Mouse (Mus musculus): ENCODE data around the gene Pde4dip.

The Pde4dip gene

DNA sequence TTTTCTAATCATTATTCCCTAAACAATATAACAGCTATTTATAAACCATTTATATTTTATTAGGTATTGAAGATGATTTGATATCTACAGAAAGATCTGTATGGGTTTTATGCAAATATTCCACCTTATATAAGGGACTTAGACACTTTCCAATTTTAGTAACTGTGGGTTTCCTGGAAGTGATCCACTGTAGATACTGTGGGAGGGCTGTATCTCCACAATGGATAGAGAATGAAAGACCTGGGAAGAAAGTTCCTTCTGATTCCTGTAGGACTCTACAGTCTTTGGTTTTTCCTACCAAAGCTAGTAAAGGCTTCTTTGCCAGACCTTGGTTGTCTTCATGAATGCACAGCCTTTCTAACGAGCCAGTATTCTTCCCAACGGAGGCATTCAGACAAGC is 21.2 kb upstream of the Pde4dip start:
- in situ Hi-C loops (cut with MboI; ENCODE audit: low pct_unique_long_range_greater_than_20kb in 1 of 2, low sequenced_read_pairs in 2 of 2, unreplicated experiment in 1 of 2), result no loop called here

DNA sequence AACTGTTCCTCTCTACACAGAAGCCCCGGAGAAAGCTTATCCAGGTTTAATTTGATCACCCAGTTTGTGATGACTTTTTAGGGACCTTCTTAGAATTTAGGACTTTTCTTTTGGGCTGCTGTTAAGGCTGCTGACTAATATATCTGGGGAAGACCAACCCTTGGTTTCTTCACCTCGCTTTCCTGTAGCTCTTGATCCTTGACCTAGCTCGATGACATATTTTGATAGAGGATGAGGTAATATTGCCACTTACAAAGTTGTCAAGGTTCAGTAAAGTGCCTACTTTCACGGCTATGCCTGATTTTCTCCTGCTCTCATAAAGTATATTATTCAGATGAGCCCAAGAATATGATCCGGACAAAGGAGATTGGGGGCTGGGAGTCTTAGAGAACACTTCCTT is 13.1 kb upstream of the Pde4dip start:
- in situ Hi-C loops (cut with MboI; ENCODE audit: low pct_unique_long_range_greater_than_20kb in 1 of 2, low sequenced_read_pairs in 2 of 2, unreplicated experiment in 1 of 2), result no loop called here

DNA sequence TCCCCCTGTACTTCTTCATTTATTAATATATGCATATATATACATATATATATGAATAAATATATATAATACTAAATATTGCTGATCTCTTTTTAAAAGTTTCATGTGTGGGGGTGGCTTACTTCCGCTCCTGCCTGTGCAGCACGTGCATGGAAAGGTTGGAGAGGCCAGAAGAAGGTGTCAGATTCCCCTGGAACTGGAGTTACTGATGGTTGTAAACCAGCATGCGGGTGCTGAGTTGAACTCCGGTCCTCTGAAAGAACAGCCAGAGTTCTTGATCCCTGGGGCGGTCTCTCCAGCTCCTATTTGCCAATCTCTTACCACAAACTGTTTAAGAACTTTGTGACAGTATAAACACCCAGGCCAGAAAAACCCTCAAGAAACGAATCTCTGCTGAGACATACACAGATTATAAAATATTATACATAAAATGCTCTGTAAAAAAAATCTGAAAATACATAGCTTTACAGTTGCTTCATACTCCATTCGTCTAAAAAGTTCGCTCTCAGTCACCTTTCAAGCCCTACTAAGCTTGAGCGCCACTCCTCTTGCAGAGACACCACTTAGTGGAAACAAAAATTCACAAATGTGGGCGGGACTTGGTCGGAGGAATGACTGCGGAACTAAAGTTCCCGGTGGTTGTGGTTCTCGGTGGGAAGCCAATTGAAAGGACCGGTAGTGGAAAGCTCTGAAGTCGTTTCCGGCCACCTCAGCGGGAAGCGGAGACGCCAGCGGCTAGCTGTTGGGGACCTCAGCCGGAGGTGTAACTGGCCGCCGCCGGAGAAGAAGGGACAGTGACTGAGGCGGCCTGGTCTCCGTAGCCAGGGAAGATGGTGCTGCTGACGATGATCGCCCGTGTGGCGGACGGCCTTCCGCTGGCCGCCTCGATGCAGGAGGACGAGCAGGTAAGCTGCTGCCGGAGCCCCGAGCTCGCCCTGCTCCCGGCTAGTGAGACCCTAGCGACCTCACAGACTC is 12.3 kb upstream of the Pde4dip start, which contains the start of gene Sec22b:
Gene Sec22b, plus strand, starts transcription at position 675 of the 975 bp plus-strand sequence.
- in situ Hi-C loops (cut with MboI; ENCODE audit: low pct_unique_long_range_greater_than_20kb in 1 of 2, low sequenced_read_pairs in 2 of 2, unreplicated experiment in 1 of 2), result no loop called here

DNA sequence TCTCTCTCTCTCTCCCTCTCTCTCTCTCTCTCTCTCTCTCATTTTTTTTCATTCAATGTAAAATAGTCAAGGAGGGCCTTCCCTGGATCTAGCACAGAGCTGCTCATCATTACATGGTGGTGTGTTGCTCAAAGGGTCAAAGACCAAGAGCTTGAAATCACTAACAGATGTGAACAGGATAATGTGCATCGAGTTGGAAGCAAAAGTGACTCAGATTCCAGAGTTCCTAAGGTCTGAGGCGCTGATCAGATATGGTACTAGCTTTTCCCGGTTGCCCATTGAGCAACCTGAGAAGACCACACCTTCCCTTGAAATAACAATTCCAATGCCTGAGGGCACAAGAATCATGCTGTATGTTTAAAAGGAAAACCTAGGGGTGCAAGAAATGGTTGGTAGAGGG is 9.9 kb upstream of the Pde4dip start:
- in situ Hi-C loops (cut with MboI; ENCODE audit: low pct_unique_long_range_greater_than_20kb in 1 of 2, low sequenced_read_pairs in 2 of 2, unreplicated experiment in 1 of 2), result loop anchor here in 1 of 2 experiments (25.0 kb wide), 1 partner anchor 211 kb away; no protein-coding TSS in a partner anchor

DNA sequence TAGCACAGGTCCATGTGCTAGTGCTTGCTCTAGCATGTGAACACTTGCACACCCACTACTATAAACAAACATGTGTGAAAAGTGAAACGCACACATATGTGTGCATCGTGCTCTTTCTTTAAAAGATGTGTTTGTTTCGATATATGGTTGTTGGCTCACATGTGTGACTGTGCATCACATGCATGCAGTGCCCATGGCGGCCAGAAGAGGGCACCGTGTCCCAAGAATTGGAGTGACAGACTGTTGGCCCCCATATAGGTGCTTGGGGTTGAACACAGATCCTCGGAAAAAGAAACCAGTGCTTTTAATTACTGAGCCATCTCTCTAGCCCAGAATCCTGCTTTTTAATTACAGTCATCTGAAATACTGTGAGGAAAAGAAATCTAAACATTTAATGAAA is 6.2 kb upstream of the Pde4dip start:
- in situ Hi-C loops (cut with MboI; ENCODE audit: low pct_unique_long_range_greater_than_20kb in 1 of 2, low sequenced_read_pairs in 2 of 2, unreplicated experiment in 1 of 2), result loop anchor here in 1 of 2 experiments (25.0 kb wide), 1 partner anchor 207 kb away; no protein-coding TSS in a partner anchor

DNA sequence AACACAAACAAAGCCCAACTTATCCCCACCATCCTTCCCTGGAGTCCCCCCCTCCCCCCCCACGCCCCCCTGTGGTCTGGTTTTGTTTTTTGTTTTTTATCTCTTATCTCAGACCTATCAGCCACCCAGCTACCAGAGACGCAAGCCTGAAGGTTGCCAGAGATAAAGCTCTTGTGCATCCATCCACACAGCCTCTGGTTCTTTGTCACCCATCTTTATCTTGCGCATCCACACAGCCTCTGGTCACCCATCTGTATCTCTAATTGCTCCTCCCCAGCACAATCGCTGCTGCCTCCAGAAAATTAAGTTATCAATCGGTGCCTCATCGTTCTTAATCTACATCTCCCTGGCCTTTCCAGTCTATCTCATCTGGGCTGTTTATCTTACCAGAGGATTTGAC is 1.7 kb upstream of the Pde4dip start:
- in situ Hi-C loops (cut with MboI; ENCODE audit: low pct_unique_long_range_greater_than_20kb in 1 of 2, low sequenced_read_pairs in 2 of 2, unreplicated experiment in 1 of 2), result loop anchor here in 1 of 2 experiments (25.0 kb wide), 1 partner anchor 203 kb away; no protein-coding TSS in a partner anchor

DNA sequence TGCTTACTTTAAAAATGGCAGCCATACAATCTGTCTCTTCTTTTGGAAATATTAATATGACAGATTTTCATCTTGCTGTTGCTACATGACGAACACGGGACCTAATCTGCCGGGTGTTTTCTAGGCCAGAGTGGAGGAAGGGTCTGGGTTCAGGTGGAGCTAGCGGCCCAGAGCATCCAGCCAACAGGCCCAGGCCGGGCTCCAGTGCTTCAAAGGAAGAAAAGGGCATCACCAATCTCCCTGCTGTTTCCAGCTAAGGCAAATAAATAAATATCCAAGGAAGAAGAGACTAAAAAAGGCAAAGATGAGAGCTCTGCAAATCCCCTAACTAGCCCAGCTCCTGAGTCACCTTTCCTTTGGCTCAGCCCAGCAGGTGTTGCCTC is 731 bp downstream of the Pde4dip start:
- in situ Hi-C loops (cut with MboI; ENCODE audit: low pct_unique_long_range_greater_than_20kb in 1 of 2, low sequenced_read_pairs in 2 of 2, unreplicated experiment in 1 of 2), result loop anchor here (10.0 to 25.0 kb wide), 2 partner anchors 200 to 203 kb away; no protein-coding TSS in a partner anchor

DNA sequence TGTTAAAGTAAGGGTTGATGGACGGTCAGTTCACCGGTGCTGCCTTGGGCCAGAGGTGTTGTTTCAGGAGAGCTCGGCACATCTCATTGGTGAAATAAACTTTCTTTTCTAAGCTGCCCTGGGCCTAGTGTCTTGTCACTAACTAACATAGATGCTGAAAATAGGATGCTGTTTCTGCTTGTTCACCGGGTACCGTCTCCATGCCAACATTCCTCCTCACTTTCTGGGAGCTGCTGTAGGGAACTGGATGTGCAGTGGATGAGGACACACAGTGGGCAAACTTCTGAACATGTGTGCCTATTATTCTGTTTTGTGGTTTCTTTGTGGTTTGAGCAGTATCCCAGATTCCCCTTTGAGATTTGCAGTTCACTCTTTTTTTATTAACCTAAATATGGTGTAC is 6.9 kb downstream of the Pde4dip start:
- in situ Hi-C loops (cut with MboI; ENCODE audit: low pct_unique_long_range_greater_than_20kb in 1 of 2, low sequenced_read_pairs in 2 of 2, unreplicated experiment in 1 of 2), result loop anchor here (10.0 to 25.0 kb wide), 2 partner anchors 194 to 197 kb away; no protein-coding TSS in a partner anchor

DNA sequence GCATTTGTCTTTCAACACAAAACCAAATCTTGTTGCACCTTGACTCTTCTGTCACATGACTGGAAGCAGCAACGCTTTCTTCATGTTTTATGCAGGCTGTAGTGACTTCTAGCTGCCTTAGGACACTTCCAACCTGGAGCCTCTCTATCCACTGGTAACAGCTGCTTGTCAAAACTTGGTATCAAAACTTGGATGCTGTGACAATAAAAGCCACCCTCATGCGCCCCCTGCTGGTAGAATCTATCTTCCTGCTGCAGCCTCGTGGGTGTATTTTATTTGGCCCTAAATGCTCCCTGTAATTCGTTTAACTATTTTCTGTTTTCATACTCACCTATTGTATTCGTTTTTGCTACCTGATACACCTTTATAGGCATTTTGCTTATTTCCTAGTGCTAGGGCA is 9.3 kb downstream of the Pde4dip start:
- in situ Hi-C loops (cut with MboI; ENCODE audit: low pct_unique_long_range_greater_than_20kb in 1 of 2, low sequenced_read_pairs in 2 of 2, unreplicated experiment in 1 of 2), result loop anchor here in 1 of 2 experiments (25.0 kb wide), 1 partner anchor 192 kb away; no protein-coding TSS in a partner anchor

DNA sequence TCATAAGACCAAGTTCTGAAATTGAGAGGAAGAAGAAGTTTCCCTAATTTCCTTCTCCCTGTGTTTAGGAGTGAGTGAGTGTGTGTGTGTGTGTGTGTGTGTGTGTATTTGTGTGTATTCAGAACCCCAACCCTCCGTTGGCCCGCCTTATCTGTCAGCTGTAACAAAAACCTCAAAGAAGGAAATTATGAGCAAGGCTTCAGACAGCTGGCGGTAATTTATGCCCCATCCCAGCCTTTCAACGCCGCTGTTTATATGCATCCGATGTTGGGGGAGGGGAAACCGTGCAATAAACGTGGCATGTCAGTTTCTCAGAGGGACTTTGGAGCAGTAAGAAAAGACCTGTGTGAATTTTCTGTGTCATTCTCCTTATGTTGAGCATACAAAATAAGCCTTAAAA is 12.2 kb downstream of the Pde4dip start:
- in situ Hi-C loops (cut with MboI; ENCODE audit: low pct_unique_long_range_greater_than_20kb in 1 of 2, low sequenced_read_pairs in 2 of 2, unreplicated experiment in 1 of 2), result loop anchor here in 1 of 2 experiments (25.0 kb wide), 1 partner anchor 189 kb away; no protein-coding TSS in a partner anchor

DNA sequence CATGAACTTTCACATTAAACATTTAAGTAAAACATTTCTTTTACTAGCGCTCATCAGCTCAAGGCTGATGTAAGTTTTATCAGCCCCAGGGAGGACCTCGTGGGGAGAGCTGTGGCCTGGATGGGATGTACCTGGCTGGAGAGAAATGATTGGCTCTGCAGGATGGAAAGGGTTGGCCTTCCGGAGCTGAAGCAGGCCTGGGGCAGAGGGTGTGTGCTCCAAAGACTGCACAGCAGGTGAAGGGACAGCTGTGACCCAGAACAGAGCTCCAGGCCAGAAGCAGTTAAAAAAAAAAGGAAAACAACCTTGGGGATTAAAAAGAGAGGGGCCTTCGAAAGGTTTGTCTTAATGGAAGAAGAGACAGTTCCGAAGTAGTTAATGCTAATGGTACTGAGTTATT is 13.7 kb downstream of the Pde4dip start:
- in situ Hi-C loops (cut with MboI; ENCODE audit: low pct_unique_long_range_greater_than_20kb in 1 of 2, low sequenced_read_pairs in 2 of 2, unreplicated experiment in 1 of 2), result loop anchor here in 1 of 2 experiments (25.0 kb wide), 1 partner anchor 187 kb away; no protein-coding TSS in a partner anchor

DNA sequence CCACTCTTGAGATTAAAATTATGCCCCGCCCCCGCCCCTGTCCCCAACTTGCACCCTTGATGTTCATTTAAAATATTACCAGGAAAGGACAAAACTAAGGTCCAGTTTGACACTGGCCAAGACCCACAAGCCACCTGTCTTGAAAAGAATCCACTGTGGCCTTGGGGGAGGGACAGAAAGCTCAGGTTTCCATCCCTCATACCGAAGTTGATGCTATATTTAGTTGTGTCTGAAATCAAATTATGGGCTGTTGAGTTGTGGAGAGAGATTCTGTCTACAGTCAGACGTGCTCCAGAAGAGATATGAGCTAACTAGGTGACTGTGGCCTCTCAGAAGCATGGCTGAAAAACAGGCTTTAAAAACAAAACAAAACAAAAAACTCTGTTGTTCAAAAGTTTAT is 18.8 kb downstream of the Pde4dip start:
- in situ Hi-C loops (cut with MboI; ENCODE audit: low pct_unique_long_range_greater_than_20kb in 1 of 2, low sequenced_read_pairs in 2 of 2, unreplicated experiment in 1 of 2), result loop anchor here in 1 of 2 experiments (10.0 kb wide), 1 partner anchor 175 kb away; no protein-coding TSS in a partner anchor

DNA sequence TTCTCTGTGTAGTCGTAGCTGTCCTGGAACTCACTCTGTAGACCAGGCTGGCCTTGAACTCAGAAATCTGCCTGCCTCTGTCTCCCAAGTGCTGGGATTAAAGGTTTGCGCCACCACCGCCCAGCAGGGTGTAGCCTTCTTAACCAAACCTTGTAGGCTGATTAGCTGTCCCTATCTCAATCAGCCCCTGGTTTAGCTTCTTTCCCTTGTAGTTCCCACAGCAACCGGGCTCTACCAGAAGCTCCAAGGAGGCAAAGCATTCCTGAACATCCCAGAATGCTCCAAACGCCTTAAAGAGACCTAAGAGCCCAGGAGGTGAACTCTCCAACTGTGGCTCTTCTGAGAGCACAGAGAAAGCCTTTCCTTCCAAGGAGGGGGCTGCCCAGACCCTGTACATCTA is 19.8 kb downstream of the Pde4dip start:
- in situ Hi-C loops (cut with MboI; ENCODE audit: low pct_unique_long_range_greater_than_20kb in 1 of 2, low sequenced_read_pairs in 2 of 2, unreplicated experiment in 1 of 2), result loop anchor here in 1 of 2 experiments (10.0 kb wide), 1 partner anchor 174 kb away; no protein-coding TSS in a partner anchor

DNA sequence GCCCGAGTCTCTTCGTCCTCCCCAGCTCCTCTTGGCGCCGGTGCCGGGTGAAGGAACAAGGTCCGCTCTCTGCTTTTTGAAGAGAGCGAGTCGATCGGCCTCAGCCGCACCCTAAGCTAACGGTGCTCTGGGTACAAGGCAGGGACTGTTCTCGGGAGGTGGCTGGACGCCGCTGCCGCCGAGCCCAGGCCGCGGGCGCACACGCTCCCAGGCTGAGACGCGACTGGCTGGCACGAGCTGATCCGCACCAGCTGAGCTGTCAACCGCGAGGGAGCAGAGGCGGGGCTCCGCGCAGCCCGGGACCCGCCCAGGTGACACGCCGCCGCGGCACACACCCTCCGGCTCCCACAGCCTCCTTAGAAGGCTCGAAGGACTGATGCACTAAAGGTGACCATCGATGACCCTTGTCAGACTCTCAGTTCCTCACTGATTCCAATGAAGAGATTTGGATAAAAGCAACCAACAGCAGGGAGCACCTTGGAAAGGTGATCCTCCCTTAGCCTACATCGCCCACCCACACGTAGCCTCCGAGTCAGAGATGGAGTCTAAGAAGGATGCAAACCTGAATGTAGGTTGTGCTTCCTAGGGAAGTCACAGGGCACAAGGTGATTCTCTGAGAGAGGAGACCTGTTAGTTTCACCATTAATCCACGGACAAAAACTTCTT is 20.4 kb downstream of the Pde4dip start:
- in situ Hi-C loops (cut with MboI; ENCODE audit: low pct_unique_long_range_greater_than_20kb in 1 of 2, low sequenced_read_pairs in 2 of 2, unreplicated experiment in 1 of 2), result loop anchor here in 1 of 2 experiments (10.0 kb wide), 1 partner anchor 173 kb away; no protein-coding TSS in a partner anchor

DNA sequence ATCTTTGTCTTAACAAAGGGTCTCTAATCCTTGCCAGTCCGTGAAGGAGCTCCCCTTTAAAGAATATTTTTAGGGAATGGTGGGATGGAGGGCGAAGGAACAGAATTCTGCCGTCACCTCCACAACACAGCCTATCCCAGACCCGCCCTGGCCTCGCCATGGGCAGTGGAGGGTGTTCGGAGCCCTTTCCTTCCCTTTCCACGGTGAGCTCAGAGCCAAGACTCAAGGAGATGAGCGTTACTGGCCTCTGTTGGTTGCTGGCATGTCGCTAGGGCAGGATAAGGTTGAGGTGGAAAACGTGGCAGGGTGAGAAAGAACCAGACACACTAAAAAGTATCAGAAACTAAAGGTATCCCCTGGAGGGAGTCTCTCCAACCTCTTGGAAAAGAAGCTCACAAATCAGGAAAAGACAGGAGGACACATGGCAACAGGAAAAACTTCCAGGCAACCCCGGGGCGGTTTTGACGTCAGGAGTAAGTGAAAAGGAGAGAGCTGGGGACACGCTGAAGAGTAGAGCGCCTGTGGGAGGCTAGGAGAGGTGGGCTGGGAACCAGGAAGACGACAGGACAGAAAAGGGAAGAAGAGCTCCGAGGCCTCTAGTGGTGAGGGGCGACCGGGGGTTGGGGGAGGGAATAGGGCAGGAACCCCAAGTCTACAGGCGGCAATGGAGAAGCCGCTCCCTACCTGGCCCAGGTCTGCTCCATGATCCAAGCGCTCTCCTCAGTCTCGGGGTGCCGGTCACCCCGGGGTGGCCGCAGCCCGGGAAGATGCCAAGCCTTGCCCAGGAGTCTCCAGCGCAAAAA is 21.1 kb downstream of the Pde4dip start:
- in situ Hi-C loops (cut with MboI; ENCODE audit: low pct_unique_long_range_greater_than_20kb in 1 of 2, low sequenced_read_pairs in 2 of 2, unreplicated experiment in 1 of 2), result loop anchor here in 1 of 2 experiments (10.0 kb wide), 1 partner anchor 173 kb away; no protein-coding TSS in a partner anchor

DNA sequence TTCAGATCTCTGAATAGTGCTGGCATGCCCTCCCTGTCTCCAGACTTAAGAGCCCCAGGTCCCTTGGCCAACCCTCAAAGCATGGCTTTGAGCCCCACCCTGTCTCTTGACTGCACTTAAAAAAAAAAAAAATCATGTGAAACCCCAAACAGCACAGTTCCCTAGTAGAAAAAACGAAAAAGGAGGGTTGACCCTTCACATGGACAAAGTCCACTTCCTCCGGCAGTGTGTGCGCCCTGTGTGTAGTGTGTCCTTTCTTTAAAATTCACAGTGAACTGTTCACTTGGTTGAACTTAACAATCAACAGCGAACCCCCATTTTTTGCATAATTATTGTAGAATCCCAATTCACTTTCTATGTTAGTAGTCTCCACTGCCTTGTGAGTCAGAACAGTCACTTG is 21.8 kb downstream of the Pde4dip start:
- in situ Hi-C loops (cut with MboI; ENCODE audit: low pct_unique_long_range_greater_than_20kb in 1 of 2, low sequenced_read_pairs in 2 of 2, unreplicated experiment in 1 of 2), result loop anchor here in 1 of 2 experiments (10.0 kb wide), 1 partner anchor 172 kb away; no protein-coding TSS in a partner anchor

DNA sequence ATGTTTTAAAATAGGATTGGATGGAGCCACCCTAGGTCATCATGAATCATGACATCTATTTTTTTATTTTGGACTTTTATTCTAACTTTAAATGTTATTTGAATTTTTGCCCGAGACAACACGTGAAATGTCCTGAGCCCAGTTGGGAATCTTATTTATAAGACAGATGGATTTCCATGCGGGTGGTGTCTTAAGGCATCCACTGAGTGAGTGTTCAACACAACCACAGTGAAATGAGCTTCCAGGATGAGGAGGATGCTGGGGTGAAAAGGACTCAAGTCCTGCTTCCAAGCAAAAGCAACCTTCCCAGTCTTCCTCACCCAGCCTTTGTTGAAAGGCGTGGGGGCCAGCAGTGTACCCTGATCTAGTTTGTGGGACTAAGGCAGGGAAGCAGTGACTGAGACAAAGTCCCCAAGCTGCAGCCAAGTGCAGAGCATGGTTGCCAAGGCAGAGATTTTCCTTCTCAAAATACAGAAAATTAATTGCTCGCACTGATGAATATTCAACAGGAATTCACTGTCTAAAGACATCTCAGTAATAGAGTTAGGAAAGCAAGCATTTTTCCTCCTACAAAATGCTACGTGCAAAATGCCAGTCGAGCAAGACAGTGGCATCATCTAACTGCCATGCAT is 27.6 kb downstream of the Pde4dip start:
- in situ Hi-C loops (cut with MboI; ENCODE audit: low pct_unique_long_range_greater_than_20kb in 1 of 2, low sequenced_read_pairs in 2 of 2, unreplicated experiment in 1 of 2), result loop anchor here in 1 of 2 experiments (10.0 kb wide), 1 partner anchor 166 kb away; no protein-coding TSS in a partner anchor
